Mouse (Mus musculus): ENCODE measurements around the gene Mpp3.

DNA sequence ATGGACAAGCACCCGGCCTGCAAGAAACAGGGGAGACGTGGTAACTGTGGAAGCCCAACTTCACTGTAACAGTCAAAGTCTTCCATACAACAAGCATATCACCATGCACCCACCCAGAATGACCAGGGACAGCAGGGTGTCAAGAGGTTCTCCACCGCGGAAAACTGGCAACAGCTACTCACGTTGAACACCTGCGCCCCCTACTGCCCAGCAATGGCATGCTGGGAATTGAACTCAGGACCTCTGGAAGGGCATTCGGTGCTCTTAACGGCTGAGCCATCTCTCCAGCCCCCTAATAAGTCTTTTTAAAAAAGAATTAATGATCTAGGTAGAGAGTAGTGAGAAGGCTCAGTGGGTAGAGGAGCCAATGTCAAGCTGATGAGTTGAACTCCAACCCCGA, 53.3 kb downstream of the Mpp3 start:
- TF ChIP-seq GATA1 (IDR thresholded peaks at IDR 0.05; ENCODE audit: borderline replicate concordance, low read length) (no peak), FLI1 (IDR thresholded peaks at IDR 0.05; ENCODE audit: low read length) (no peak)

Measured in megakaryocyte, embryonic 14.5 days (primary cell).